Mouse (Mus musculus): ENCODE data around the gene Inafm1.
"Not testable (repeated sequence)": the region's sequence is repeated elsewhere in the genome, so short reads cannot be mapped to it uniquely, and the experiment has no call there.

Gene Inafm1

DNA sequence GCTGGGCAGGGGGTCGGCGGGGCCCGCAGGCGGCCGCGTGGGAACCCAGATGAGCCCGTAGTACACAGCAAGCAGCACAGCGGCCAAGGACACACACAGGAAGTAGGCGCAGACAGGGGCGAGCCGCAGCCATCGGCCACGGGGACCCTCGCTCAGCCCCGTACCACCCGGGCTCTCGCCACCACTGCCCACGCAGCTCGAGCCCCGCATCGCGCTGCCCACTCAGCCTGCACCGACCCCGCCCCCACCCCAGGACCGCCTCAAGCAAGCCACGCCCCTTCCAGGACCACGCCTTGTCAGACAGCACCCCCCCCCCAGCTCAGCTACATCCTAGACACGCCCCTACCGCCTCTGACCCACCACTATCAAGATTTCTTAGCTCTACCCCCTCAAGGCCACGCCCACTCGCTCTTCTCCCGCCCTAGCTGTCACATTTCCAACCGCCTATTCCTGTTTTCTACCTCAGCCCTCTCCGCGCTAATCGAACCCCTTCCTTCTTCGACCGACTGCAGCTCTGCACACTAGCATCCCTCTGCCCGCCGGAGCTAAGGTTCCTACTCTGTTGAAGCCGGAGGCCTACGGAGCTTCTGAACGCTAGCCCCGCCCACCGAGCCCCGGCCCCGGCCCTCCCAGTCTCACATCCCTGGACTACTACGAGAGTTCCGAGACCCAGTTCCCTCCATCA is at the start of gene Inafm1:
Gene Inafm1 (minus strand): TSS at position 537 of the 685 bp plus-strand sequence.
- peak; percentile 89 for DNase-seq

DNA sequence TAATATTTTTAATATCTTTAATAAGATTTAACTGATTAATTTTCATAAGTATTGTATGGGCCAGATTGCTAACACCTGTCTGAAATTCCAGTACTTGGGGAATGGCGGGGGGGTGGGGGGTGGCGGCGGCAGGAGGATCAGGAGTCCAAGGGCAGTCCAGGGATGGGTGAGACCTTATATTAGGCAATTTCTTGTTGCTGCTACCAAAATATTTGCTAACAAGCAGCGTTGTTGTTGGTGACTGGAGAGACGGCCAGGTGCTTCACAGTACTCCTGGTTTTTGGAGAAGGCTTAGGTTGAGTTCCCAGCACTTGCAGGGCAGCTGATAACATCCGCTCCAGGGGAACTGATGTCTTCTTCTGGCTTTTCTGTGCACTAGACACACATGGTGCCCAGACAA is 47.1 kb upstream of the Inafm1 start:
- DNase-seq = no peak

DNA sequence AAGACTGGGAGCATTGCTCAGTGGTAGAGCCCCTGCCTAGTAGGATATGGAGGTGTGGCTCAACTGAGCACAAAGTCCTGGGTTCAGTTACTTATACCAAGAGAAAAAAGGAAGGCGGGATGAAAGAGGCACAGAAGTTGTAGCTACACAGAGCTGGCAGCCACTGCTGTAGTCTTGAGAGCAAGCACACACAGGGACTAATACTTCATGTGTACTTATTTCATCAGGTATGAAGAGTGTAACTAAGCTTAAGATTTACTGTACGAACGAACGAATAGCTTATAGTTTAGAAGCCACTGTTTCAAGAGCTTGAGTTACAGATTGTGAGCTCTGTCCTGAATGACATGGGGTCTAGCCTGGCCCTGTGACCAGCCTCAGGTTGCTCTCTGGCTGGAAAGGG is 45.8 kb upstream of the Inafm1 start:
- DNase-seq = no peak

DNA sequence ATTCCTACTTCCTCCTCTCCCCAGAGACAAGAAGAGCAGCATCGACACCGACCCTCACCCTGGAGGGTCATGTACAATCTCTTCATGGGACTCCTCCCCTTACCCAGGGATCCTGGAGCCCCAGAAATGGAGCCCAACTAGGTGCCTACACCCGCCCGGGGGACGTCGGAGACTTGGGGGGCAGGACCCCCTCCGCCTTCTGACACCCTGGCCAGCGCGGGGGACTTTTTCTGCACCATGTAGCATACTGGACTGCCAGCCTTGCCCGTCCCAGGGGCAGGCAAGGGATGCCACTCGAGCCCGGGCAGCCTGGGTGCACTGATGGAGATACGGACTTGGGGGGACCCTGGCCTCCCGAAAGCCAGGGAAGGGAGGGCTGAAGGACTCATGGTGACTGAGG is 43.7 kb upstream of the Inafm1 start:
- DNase-seq = no peak

DNA sequence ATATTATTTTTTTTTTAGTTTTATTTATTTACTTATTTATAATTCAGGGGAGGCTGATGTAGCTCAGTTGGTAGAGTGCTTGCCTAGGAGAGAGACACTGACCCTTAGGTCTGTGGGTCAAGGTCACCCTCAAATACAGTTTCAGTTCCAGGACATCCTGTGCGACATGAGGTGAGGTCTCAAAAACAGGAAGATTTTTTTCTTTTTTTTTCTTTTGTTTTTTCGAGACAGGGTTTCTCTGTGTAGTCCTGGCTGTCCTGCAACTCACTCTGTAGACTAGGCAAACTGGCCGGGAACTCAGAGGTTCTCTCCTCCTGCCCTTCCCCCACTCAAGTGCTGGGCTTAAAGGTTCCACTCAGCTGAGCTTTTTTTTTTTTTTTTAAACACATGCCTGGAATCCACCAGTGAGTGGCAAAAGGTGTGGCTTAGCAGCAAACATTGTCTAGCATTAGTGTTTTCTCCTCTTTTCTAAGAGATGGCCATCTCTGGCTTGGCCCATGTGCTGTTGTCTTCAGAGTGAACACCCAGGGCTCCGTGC is 41.9 kb upstream of the Inafm1 start:
- peak; percentile 45 for DNase-seq

DNA sequence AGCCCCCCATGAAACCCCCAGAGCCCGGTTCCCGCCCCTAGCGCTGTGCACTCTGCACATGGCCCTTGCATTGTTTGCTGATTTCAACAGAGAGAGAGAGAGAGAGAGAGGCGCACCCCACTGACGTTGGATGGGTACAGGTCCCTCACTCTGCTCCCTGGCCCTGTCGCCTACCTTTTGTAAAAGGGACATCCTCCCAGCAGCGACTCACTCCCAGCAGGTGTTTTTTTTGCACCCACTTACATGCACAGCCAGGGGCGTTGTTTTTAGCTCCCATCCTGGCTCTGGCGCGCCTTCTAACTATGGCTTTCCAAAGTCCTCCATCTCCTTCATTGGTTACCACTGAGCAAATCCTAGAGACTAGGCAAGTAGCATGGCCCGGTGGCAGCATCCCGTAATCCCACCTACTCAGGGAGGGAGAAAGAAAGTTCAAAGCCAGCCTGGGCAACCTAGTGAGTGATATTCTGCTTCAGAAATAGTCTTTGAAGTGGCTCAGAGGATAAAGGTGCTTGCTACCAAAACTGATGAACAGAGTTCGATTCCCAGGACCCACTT is 40.9 kb upstream of the Inafm1 start:
- no peak for DNase-seq

DNA sequence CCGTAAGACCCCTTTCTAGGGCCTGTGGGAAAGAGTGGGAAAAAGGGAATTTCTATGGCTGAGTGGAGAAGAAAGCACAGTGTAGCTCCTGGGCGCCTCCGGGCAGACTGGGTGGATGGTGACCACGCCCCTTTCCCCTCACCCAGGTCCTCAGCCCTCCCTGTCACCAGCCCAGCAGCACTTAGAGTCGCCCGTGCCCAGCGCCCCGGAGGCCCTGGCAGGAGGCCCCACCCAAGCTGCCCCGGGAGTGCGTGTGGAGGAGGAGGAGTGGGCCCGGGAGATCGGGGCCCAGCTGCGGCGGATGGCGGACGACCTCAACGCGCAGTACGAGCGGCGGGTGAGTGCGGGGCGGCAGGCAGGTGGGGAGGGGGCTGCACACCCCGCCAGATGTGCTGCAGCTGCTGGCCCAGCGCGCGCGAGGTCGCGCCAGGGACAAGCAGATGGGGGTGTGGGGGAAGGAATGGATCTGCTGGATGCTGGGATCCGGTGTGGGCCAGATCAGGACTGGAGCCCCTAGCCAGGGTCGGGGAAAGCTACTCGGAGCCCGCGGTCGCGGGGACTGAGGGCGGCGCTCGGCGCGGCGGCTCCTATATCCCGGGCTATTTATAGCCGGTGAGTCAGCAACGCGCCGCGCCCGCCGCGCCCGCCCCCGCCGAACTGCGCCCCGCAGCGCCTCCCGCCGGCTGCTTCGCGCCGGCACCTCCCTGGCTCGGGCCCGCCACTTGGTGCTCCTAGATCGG is 40.2 kb upstream of the Inafm1 start:
- DNase-seq = peak; percentile 62

DNA sequence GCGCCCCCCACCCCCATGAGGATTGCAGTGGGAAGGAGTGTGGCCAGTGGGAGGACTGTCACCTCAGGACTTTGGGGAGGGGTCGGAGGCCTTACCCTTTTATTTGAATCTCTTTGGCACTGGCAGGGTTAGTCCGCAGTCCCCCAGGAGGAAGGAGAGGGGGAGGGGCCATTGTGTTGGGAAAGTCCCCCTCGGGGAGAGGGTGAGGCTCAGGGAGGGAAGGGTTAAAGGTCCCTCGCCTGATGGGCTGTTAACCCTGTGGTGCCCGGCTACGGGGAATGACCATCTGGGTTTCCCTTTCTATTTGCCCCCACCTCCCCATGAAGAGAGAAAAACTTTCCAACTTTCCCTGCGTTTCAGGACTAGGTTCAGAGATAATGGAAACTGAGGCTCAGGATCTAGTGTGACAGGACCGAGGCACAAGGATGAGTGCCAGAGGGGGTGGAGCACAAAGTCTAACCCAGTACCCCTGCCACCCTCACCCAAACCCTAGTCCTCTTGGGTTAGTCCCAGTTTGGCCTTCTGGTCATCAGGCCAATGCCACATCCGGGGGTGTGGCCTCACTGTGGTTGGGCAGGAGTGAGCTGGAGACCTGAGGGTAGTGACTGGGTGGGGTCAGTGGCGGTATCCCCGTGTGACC is 39.4 kb upstream of the Inafm1 start:
- DNase-seq = peak; percentile 67

DNA sequence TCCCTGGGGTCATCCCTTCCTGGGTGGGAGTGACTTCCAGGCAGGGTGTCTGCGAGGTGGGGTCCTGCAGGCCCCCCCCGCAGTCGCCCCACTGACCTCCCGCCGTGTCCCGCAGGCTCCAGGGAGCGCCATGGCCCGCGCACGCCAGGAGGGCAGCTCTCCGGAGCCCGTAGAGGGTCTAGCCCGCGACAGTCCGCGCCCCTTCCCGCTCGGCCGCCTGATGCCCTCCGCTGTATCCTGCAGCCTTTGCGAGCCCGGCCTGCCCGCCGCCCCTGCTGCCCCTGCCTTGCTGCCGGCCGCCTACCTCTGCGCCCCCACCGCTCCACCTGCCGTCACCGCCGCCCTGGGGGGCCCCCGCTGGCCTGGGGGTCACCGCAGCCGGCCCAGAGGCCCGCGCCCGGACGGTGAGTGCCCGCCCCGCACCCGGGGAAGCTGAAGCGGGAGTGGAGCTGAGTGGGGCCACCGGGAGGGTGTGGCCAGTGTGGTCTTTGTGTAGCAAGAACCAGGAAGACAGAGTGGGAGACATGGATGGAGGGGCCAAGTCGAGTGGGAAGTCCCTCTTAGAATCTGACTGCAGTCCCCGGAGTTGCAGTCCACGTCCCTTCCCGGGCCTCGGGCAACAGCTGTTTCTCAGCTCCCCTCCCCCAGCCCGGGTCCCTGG is 38.7 kb upstream of the Inafm1 start:
- no peak for DNase-seq

DNA sequence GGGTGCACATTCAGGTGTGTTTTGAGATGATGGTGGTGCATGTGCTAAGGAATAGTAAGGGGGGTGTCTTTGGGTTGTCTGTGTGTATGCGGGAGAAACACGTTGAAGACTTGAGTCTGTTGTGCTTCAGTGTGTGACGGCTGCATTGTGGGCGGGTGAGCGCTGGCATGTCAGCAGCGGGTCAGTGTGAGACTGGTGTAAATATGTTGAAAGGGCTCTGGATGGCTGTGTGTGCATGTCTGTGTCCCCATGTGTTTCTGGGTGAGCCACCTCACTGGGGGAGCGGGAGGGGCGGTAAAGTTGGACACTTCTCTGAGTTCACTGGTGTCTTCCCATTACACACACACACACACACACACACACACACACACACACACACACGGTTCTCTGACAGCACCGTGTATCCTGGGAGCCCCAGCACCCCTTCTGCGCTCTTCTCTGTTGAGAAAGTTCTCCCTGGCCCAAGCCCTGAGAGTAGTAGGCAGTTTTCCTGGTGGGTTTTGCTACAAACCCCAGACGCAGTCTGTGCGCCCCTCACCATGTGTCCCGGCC is 38.1 kb upstream of the Inafm1 start:
- peak; percentile 29 for DNase-seq

DNA sequence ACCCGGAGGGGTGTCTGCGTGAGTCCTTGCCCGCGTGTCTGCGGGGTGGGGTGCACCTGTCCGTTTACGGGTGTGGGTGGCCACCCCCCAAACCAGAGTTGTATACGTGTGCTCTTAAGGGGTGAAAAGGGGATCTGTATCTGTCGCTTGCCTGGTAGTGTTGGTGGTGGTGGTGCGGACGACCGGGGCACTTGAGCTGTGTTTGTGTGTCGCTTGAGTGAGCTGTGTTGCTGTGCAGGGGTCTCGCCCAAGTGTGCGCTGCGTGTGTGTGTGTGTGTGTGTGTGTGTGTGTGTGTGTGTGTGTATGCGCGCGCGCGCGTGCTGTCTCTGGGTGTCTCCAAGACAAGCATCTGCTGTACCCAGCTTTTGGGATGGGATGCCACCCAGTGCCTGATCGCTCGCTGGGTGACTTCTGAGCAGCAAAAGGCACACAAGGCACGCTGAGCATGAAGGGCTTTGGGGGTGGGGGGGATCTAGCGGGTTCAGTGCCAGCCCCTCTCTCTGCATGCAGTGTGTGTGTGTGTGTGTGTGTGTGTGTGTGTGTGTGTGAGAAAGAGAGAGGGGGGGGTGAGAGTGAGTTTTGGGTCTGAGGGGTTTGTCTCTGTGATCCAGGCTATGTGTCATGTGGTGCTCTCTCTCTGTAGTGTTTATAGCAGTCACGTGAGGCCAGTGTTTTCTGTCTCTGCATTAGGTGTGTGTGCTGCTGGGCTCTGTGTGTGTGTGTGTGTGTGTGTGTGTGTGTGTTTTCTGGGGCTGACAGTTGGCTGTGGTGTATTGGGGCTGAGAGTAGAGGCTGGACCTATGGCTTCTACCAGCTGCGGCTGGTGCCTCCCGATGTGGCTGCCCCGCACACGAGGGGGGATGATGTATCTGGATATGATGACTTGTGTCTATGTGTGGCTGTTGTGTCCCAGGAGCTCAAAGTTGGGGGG is 37.4 kb upstream of the Inafm1 start:
- DNase-seq = peak; percentile 15

DNA sequence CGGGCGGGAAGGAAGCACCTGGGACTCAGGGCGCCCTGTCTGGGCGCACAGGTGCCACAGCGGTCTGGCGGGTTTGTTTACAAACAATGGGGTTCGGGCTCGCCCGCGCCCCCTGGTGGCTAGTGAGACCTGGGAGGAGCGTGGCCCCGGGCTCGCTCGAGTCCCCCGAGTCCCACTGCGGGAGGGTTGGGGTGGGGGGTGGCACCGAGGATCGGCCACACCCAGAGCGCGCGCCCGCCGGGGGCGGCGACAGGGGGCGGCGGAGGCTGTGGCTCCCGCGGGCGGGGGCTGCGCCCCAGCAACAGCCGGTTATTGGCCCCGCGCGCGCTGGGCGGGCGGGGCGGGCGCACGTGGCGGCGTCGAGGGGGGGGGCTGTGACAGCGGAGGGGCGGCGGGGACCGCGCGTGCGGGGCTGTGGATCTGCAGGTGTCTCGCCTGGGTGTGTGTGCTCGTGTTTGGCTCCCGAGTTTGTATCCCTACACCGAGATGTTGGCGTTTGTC is 36.7 kb upstream of the Inafm1 start:
- DNase-seq = peak; percentile 67

DNA sequence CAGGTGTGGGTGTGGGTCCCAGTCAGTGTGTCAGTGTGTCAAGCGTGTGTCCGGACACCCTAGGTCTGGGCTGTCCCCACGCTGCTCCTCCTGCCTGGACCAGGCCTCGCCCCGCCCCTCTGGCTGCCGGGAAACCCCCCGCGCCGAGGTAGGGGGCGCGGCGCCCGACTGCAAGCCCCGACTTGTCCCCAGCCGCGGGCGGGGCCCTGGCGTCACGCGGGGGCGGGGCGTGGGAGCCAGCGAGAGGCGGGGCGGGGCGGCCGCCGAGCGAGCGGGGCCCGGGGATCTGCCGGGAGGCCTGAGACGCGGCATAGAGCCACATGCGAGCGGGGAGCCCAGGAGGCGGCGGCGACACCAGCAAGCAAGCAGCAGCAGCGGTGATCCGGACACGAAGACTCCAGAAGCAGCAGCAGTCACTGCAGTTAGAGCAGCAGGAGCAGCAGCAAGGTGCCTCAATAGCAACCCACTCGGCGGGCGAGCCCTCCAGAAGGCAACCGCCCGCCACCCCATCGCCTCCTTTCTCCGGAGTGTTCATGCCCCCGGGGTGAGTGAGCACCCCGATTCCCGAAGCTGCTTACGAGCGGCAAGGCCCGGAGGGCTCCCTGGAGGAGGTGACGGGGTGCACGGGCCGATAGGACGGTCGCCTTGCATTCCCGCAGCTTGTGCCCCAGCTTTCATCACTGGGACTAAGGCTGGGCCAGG is 36.1 kb upstream of the Inafm1 start:
- DNase-seq = peak; percentile 83

DNA sequence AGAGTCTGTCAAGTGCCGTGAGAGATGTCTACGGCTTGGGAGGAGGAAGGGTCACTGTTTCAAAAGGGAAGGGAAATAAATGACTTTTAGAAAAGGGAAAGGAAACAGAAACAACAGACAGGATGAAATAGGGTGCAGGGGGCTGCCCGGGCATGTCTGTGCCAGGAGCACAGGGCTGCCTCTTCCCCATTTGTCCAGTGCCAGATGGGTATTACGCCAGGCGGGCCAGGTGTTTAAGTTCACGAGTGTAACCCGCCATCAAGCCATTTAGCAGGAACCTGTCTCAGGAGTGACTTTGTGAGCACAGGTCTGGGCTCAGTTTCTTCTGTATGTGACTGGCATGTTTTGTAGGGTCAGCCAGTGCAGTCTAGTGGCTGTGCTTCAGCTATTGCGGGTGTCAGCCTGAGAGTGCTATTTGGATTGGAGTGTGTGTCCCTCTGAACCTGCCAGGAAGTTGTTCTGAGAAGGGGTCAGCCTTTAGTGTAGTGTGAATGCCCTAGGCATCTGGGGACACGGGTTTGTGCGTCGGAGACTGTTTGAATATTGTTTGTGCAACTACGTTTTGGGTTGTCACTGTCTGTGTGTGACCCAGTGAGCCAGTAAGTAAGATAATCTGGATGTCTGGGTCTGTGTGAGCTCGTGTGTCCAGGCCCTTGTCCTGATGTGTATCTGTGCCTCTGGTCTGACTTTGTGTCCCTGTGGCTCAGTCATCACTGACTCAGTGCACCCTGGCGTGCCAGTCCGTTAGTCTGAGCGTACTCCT is 35.3 kb upstream of the Inafm1 start:
- no peak for DNase-seq

DNA sequence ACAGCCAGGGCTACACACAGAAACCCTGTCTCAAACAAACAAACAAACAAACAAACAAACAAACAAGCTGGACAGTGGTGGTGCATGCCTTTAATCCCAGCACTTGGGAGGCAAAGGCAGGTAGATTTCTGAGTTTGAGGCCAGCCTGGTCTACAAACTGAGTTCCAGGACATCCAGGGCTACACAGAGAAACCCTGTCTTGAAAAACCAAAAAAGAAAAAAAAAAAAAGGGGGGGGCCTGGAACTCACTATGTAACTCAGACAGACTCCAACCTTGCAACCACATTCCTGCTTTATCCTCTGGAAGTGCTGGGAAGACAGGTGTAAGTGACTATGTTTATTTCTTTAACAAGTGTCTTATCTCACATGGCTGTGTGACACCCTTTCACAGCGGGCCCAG is 34.7 kb upstream of the Inafm1 start, which contains the start of gene Bbc3:
Gene Bbc3 (plus strand): TSS at position 301 of the 400 bp plus-strand sequence.
- DNase-seq = not testable (repeated sequence)

DNA sequence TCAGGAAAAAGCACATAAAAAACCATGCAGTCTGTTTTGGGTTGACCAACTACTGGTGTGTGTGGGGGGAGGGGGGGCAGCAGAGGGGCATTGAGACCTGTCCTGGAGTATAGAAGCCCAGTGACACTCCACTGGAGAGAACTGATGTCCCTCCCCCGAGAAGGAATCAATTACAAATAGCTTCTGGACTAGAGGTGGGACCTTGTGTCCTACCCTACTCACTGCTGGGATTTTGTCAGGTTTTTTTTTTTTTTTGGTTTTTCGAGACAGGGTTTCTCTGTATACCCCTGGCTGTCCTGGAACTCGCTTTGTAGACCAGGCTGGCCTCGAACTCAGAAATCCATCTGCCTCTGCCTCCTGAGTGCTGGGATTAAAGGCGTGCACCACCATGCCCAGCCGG is 33.7 kb upstream of the Inafm1 start:
- DNase-seq = not testable (repeated sequence)

DNA sequence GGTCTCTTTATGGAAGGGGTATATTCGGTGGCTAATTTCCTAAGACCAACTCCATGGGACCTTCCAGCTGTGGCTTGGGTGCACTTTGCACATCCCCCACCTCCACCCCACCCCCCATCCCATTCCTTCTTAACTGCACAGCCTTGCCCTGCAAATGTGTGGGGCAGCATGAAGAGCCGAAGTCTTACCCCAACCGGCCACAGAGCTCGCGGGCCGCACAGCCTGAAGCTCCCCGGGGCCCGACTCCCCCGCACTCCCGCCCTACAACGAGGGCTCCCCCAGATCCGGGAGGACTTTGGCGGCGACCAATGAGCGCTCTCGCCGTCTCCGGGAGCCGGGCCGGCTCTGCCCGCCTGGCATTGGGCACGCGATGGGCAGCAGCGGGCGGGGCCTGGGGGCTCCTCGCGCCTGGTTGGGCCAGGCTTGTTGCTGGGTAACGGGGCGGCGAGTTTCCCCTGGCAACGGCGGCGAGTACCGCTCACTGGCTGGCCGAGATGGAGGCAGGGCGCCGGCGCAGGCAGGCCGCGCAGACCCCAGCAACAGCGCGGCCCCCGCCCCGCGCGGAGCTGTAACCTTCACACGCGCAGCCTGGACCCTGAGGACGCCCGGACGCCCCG is 26.1 kb upstream of the Inafm1 start:
- DNase-seq = peak; percentile 84

DNA sequence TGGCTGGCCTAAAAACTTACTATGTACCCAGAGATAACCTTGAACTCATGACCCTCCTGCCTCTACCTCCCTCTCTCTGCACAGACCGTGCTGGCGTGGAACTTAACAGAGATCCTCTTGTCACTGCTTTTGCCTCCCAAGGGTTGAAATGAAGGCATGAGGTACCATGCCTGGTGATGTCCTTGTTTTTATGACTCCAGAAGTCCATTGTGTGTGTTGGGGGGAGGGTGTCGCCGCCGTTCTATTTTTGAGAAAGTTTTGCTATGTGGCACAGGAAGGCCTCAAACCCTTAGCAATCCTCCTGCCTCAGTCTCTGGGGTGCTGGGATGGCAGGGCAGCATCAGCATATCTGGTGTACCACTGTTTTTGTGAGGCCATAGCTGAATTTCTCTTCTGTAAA is 25.5 kb upstream of the Inafm1 start:
- DNase-seq = no peak

DNA sequence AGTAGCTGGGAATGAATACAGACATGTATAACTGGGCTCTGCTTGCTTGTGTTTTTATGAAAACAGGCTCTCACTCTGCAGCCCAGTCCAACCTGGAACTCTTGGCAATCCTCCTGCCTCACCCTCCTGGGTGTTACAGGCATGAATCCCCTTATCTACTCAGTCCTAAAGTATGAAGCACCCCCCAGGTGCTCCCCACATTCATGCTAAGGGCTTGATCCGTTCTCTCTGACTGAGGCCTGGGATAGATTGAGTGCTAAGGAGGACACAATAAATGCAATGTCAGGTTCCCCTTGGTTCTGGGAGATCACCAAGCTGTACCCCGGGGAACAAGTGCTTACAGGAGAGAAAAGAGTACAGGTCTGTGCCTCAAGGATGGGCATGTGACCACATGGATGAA is 24.2 kb upstream of the Inafm1 start:
- no peak for DNase-seq

Measured in kidney, adult 11 months (tissue).